Mouse (Mus musculus): ENCODE data around the gene Piwil4.
A peak's percentile ranks its signal among the peaks of the same experiment; 100 is the strongest.
"Not testable (repeated sequence)": the region's sequence is repeated elsewhere in the genome, so short reads cannot be mapped to it uniquely, and the experiment has no call there.

Gene Piwil4

DNA sequence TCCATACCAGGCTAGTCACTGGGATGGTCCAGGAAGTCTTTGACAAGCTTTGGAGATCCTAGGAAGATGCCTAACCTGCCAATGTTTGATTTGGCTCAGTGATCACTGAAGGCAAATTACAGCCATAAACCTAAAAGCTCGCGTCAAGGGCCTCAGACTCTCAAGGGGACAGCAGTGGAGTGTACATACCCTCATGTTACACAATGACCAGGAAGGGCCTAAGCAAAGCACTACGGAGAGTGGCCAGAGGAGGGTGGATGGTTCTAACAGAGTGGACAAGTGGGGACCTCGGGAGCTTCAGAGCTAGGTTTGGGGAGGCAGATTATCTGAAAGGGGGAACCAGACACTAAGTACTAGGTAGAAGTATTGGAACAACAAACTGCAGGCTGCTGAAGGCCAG lies 13.9 kb downstream of the Piwil4 start:
- no peak for DNase-seq (ENCODE audit: extremely low spot score, low read depth, low spot score)

DNA sequence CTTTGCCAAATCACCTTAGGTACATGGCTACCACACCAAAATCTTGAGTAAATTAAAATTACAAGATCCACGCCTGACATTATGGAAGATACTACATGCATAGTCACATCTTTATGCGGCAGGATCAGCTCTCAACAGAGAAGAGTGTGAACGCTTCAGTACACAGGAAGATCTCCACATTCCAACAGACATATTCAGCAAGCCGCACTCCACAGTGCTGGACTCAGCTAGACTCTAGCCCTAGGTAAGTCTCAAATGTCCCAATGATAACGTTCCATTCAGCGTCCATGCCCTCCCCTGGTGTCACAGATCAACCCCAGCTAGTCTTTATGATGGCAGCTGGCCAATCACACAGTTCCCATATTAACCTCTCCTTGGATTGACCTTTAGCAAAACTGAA lies 14.5 kb downstream of the Piwil4 start:
- DNase-seq (ENCODE audit: extremely low spot score, low read depth, low spot score) = no peak

DNA sequence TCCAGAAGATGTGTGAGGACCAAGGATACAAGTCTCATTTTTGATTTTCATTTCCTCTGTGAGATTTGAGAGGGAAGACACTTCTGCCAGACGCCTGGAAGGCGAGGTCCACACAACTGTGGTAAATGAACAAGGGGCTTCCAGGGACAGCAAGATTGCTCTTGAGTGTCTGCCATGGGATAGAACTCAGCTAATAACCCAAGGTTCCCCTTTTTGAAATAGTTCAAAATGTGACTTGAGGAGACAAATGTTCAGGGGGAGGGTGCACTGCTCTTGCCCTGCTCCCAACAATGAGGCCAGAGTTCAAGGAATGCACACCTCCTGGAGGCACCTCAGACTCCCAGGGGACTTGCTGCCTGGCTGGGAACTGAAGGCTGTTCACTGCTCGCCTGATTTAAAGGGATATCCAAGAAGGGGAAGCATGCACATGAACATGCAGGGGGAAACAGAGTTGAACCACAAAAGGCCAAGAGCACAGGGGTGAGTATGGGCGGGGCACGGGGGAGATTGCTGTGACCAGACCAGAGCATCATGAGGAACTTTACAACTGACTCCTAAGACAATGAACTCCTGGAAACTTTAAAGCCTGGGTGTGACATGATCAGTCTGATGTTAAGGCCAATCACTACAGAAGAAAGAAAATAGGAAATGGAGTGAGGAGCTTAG lies 15.6 kb downstream of the Piwil4 start:
- no peak for DNase-seq (ENCODE audit: extremely low spot score, low read depth, low spot score)

DNA sequence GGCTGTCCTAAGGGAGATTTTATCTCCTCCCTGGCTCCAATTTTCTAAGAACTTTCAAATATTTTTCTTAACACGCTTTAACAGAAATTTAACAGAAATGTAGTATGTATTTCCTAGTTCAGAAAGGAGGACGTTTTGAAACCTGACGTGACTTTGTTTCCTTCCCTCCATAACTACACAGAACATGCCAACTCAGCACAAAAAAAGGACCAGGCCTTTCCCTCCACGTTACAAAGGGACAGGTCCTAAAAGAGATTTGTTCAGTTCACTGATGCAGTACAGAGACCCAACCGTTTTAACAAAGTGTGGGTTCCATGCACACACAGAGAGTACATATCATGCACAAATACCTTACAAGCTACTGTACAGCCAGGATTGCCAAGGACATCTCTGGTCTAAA lies 18.9 kb downstream of the Piwil4 start:
- no peak for DNase-seq (ENCODE audit: extremely low spot score, low read depth, low spot score)

DNA sequence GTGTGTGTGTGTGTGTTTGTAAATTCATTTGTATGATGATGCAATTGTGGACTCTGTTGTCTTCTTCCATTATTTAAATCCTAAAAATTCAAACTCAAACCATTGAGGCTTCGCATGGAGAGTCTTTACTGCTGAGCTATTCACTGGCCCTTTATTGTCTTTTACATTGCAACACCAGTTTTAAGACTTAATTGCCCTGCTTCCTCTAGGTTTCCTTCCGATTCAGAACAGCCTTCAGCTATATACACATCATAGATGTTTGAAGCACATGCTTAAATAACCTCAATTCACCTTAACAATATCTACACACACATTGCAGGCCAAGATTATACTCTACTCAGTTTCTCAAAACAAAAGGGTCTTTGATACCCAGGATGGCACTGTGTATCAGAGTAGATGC lies 20.1 kb downstream of the Piwil4 start:
- no peak for DNase-seq (ENCODE audit: extremely low spot score, low read depth, low spot score)

DNA sequence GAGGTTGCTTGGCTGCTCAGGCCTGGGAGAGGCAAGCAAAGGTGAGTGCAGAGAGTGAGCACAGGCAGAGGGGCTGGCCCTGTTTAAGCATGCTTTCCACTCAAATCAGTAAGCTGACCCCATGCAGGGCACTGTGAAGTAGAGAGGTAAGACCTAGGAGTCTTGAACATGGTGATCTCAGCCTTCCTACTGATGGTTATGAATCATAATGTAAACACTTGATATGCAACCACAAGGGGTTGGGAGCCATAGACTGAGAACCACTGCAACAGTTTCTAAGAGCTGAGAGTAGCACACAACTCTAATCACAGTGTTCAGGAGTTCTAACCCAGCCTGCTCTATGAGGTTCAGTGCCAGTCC lies 22.2 kb downstream of the Piwil4 start:
- DNase-seq (ENCODE audit: extremely low spot score, low read depth, low spot score) = no peak

DNA sequence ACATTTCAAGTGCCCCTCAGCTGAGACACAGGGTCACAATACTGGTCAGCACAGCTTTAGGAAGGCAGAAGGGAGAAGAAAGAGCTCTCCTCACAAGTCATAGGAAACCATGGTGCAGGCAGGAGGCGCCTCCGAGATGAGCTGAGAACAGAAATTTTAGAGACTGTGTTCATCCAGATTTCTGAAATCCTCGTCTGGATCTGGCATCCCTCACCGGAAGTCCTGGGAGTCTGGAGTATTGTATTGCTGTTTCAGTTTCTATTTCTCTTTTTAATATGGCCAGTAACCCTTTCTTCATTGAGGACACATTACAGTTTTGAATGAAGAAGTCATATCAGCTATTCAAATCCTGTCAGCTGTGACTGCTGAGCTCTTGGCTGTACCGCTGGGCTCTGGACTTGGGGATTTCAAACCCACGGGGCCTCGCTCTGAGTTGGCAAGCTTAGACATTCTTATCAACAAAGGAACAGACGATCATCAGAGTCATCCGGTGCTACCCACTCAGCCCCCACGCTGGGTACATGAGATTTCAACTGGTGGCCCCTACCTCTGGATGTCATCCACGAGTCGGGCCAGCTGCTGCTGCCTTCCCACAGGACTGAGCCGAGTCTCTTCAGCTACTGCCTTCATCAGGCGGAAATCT lies 22.7 kb downstream of the Piwil4 start:
- DNase-seq (ENCODE audit: extremely low spot score, low read depth, low spot score) = no peak

DNA sequence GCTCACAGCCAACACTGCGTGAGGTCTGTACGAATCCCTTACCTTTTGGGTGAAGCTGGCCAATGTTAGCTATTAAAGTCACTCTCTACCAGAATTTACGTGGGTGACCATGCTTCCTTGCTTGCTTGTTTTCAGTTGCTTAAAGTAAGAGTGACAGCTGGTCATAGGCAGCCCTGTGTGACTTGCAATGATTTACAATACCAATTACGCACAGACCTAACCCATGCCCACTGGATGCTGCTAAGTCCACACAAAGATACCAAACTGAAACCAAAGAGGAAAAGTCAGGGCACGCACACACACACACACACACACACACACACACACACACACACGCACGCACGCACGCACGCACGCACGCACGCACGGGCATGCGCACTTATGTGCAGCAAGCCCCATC lies 25.3 kb downstream of the Piwil4 start:
- no peak for DNase-seq (ENCODE audit: extremely low spot score, low read depth, low spot score)

DNA sequence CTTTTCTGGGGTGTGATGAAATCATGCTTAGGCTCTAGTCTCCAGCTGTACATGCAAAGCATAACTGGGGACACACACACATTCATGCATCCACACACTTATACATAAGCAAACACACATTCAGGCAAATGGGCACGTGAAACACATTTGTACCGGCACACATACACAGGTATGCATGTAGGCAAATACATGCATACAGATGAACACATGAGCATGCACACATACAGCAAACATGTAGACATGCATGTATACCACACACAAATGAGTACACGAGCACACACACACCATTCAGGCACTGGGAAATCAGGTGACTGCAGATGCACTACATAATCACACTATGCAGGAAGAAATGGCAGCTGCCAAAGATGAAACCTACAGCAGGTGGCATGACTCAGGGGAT lies 29.6 kb downstream of the Piwil4 start:
- DNase-seq (ENCODE audit: extremely low spot score, low read depth, low spot score) = no peak

DNA sequence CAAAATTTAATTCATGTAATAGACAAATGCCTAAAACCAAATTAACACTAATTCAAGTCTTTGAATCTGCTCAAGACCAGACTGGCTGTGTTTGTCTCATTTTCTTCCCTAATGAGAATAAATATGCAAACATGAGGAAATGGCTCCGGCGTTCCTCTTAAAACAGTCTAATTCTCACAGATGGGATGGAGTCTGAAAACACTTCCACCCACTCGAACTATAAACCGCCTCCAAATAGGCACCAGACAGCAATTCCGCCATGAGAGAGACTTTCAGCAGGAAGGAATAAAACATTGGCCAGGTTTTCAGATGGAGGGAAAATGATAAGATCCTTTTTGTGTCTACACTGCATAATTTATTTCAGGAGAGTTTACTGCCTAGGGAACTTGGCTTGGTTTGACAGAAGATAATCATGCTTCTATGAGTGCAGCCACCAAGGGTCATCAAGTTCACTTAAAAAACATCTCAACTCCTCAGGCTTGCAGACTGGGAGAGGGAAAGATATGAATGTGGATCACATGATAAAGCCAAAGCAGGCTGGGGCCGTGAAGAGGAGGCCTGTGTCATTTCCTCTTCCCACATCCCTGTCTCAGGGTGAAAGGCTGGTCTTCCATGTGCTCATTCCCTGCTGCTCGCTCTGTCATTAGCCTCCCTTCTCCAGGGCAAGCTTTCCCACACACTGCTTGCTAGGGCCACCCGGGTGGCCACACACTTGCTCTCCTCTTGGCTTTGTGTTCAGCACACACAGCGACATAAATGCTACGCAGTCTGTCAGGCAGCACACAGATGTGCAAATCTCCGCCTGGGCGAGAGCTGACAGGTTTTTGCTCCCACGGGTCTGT lies 35.0 kb downstream of the Piwil4 start:
- DNase-seq (ENCODE audit: extremely low spot score, low read depth, low spot score) = no peak

DNA sequence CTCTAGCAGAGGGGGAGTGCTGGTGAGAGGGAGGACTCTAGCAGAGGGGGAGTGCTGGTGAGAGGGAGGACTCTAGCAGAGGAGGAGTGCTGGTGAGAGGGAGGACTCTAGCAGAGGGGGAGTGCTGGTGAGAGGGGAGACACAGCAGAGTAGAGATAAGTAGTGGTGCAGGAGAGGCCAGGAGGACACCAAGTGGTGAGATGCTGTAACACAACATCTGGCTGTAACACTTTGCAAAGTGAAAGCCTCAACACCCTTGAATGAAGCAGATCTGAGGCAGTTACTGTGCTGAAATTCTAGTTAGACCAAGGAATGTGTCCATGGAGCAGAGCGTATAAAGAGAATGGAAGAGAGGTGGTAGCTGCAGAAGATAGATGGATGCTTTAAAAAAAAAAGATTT lies 39.7 kb downstream of the Piwil4 start:
- not testable (repeated sequence) for DNase-seq (ENCODE audit: extremely low spot score, low read depth, low spot score)

DNA sequence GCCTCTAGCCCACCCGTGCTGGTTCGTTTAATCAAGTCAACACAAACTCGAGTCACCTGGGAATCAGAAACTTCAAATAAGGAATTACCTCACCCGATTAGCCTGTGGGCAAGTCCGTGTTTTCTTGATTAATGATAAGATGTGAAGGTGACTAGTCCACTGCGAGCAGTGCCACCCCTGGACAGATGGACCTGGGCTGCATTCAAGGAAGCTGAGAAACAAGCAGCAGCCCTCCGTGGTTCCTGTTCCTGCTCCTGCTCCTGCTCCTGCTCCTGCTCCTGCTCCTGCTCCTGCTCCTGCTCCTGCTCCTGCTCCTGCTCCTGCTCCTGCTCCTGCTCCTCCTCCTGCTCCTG lies 41.3 kb downstream of the Piwil4 start:
- DNase-seq (ENCODE audit: extremely low spot score, low read depth, low spot score) = no peak

DNA sequence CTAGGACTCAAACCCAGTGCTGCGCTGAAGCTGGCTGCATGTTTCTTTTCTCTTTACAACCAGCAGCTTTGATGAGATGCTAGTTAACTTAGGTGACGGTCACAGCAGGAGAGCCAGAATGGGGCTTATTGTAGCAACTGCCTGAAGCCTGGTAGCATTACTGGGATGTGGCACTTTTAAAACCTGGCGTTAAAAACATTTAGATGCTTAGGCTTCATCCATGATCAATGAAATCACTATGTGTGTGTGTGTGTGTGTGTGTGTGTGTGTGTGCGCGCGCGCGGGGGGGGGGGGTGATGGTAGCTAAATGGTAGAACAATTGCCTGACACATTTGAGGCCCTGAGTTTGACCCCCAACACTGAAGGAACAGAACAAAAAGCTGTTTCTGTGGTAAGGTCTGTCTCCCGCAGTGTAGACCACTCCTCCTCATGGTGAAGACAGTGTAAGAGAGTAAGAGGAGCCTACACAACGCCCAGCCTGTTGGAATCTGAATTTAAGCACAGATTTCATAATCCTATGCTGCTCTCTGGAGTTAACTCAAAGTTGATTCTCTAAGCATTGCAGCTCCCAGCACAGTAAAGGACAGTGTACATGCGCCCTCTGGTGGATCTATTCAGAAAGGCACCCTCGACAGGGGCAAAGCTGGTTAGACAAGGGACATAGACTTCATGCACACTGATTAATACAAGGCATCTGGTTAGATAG lies 41.8 kb downstream of the Piwil4 start:
- DNase-seq (ENCODE audit: extremely low spot score, low read depth, low spot score) = peak; percentile 79

DNA sequence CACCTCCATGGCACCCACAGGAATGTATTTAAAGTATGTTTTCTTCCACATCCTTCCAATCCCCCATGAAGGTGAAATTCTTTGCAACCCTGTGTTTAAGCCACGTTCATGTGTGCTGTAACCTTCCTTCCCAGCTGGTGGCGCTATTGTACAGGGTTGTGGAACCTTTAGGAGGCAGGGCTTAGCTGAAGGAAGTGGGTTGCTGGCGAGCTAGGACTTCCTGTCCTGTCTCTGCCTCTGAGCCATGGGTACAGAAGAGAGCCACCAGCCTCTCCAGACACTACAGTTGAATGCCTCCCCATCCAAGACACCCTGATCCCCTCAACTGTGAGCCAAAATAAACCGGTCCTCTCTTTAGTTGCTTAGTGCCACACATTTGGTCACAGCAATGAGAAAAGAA lies 42.6 kb downstream of the Piwil4 start:
- no peak for DNase-seq (ENCODE audit: extremely low spot score, low read depth, low spot score)

DNA sequence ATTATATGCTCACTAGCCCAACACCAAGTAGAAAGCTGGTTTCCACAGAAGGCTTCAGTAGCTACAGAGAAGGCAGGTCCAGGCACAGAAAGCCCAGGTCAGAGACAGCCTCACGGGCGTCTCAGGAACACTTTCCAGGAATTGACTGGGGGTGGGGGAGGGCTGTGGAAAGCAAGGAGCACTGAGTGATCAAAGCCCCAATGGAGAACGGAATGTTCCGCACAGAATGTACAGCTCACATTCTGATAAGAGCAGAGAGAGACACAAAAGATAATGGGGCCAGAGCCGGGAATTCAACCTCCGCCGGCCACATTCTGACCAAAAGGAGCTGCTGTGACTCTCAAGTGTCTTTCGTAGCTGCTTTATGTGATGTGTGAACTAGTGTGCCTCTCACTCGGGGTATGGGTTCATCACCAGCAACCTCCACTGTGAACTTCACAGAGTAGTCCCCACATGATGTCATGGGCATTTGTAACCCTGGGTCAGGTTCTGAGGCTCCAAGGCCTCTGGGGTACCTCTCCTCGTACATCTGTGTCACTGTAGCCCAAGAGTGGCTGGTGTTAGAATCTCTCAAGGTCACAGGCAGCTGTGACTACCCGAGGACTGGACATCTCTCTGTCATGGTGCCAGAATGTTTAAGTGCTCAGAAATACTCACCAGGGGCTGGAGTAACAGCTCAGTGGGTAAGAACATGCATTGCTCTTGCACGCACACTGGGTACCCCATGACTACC lies 51.0 kb downstream of the Piwil4 start:
- no peak for DNase-seq (ENCODE audit: extremely low spot score, low read depth, low spot score)

DNA sequence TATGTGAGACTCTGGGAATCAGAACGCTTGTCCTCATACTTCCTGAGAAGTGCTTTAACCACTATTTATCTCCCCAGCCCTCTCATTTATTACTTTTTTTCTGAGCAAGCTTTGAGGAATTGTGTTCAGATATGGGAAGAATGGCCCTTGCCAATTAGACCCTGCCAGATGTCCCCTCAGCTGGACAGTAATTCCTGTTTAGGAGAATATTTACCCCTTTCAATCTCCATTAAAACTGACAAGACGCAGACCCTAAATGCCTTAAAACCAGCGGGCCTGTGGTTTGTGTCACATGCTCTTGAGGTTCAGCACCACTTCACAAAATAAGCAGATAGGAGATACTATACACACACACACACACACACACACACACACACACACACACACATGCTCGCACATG lies 56.2 kb downstream of the Piwil4 start:
- DNase-seq (ENCODE audit: extremely low spot score, low read depth, low spot score) = peak; percentile 63

DNA sequence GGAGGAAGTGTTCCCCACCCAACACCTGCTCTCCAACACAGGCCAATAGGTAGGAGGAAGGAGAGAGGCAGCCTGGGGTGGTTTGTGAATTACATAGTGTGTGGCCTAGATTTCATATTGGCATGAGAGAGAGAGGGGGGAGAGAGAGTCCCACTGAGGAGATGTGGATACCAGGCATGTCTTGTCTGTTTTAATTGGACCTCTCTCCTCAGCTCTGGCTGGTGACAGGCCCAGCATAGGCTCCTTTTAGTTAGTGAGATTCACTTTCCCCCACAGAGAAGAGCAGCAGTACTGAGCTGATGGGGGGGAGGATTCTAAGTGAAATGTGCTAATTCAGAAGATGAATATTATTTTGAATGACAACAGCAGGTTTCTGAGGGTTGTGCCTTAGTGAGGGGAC lies 57.8 kb downstream of the Piwil4 start:
- no peak for DNase-seq (ENCODE audit: extremely low spot score, low read depth, low spot score)

DNA sequence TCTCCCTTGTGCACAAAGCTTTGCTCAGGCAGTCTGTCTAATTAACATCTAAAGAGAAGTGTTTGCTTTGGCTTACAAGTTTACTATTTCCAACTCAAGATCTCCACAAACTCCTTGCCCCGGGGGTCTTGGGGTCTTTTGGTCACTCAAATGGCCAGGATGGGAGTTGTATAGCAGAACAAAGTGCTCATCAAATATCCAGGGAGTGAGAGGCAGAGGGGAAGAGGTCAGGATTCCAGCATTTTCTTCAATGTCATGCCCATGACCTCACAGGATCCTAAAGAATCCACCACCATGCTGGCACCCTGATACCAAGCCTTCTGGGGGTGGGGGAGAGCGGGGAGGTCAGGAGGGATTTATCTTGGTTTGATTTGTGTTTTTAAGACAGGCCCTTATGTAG lies 59.9 kb downstream of the Piwil4 start:
- no peak for DNase-seq (ENCODE audit: extremely low spot score, low read depth, low spot score)

DNA sequence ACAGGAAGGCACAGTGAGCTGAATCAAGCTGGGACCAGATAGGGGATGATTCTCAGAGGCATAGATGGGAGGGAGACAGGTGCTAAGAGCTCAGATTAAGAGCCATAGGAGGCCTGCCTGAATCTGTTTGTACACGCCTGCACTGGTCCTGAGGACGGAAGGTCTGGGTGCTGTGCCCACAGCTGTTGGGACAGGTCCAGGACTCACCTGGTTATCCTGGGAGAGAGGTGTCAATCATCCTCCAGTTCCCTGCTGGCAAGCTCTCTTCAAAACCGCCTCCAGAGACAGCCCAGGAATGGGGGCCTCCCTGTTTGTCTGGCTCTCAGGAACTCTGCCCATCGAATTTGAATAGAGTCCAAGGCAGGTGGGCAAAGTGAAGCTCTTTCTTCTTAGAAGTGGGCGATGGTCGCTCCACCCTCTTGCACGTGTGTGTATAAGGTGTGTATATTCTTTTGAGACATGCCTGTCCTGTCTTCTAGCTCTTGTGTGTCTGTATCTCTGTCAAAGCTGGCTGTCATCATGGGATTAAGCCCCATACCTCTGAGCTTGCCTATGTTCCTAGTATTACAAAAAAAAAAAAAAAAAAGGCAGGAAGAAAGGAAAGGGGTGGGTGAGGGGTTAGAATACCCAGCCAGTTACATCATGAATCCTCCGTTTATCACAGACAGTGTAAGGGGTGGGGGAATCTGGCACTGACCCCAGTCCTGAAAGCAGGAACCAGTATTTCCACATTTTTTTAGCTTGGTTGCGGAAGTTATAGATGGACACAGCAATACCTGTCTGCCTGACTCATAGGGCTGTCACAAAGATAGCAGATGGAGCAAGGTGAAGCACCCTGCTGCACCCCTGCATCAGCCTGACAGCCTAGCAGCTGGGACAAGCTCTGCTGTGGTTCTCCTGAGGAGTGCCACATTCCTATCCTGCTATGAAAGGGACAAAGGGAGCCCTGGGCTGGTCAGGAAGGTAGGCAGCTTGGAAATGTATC lies 64.5 kb downstream of the Piwil4 start:
- DNase-seq (ENCODE audit: extremely low spot score, low read depth, low spot score) = no peak

DNA sequence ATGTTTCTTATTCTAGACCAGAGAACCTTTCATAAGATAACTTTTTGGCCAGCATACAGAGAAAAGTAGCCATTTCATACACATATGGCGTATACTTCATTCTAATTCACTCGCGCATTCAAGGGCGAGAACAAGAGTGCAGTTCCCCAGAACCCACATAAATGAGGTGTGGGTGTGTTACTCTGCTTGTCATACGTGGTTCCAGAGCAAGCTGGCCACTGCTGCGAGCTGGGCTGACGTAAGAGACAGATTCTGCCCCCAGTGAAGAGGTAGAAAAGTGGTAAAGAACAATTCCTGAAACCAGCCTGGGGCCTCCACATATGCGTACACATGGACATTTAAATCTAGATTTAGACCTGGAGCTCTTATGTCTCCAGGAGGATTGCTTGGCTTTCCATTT lies 66.0 kb downstream of the Piwil4 start:
- DNase-seq (ENCODE audit: extremely low spot score, low read depth, low spot score) = no peak
